Mouse (Mus musculus) c-Kit-positive CD71-positive TER-119-negative erythroid progenitor cells, embryonic 14.5 days (primary cell): ENCODE measurements around the gene Tnfrsf13c.

ENCODE experiments used
- DNase-seq: peaks from one replicate; pipeline ENCODE4 v3.0.0-alpha.2; 2013; ENCODE audit warnings: low read depth

Tnfrsf13c gene

DNA sequence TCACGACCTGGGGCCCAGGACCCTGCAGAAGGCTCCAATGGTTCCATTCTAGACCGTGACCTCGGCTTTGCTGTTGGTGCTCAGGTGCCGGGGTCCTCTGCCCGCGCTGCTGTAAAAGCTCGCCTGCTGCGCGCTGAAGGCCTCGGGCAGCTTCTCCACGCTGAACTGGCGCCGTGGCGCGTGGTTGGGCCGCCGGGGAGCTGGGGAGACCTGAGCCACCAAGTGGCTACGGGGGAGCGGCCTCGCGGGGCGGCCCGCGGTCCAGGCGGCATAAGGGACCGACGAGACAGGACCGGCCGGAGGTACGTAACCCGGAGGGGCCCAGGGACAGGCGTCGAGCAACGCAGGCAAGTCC lies 17.1 kb downstream of the Tnfrsf13c start:
- DNase-seq = no peak

DNA sequence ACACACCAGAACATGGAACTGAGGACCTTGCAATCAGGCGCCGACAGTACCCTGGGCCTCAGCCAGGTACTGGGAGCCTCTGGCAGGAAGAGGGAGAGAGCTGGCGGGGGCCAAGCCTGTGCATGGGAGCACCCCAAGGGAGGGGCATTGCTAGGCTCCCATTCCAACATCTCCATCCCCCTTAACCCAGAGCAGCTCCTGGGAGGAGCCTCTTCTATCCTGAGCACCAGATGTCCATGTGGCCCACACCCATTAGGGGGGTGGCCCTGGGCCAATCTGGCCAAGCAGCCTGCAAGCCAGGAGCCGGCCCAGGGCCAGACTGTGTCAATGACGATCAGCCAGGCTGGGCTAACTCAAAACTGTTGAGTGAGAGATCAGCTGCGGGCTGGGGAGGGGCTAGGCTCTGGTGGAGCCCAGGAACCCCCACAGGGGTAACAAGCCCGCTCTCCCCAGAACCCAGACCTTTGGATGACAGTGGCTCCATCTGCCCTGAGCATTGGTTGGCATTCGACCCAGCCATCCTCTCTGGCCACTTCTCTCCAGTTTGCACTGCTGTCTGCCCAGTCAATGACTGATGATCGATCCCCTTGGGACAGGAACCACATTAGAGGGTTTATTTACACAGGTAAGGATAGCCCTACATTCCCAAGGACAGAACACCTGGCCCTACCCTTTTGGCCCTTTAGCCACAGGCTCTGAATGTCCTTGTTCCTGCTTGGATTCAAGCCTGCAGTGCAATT lies 17.6 kb downstream of the Tnfrsf13c start:
- DNase-seq = no peak

DNA sequence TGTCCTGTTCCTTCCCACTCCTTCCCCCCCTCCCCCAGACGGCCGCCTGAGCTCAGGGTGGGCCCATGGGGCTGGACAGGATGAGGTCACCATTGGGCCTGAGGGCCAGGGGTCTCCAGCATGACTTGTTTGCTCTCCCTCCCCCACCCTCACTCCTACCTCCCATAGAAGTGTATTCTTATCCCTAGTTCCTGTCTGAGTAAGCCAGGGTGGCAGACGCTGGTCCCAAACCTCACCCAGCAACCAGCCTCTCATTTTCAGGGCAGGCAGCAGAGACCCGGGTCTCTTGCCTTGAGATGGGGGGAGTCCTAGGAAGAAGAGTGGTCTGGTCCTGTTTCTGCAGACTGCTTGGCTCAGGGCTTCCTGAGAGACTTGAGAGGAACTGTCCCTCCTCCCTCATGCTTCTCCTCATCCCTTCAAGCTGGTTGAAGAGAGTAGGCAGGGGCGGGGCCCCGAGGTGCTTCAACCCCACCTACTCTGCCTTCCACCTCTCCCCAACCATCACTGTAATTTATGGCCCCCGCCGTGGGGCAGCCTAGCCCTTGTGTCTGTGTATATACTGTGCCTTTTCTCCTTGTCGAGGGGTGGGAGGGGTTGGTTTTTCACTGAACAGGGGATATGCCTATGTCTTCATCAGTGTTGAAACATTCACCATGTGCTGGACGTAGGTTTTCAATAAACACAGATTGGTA lies 19.3 kb downstream of the Tnfrsf13c start:
- no peak for DNase-seq

DNA sequence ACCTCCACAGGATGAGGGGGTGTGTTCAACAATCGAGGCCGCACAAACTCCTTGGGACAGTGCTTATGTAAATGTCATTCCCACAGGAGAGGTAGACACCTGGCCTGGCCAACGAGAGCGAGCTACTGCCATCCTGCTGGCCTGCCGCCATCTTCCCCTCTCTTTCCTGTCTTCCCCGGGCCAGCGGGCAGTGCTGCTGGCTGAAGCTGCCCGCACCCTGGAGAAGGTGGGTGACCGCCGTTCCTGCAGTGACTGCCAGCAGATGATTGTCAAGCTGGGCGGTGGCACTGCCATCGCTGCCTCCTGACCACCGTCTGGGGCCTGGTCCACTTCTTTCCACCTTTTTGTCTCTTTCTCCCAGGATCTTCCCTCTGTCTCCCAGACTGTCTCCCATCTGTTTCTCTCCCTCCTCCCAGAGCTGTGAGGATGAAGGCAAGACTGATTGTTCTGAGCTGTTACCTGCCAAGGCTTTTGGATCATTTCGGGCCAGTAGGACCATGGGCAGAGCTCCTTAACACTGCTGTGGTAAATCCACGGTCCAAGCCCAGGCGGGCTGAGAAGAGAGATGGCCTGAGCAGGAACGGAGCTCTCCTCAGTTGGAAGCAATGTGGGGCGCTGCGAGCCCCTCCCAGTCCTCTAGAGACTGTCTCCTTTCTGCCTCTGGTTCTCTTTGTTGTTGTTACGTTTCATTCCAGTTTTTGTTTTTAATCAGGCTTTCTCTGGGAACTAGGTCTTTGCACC lies 20.4 kb downstream of the Tnfrsf13c start:
- no peak for DNase-seq

DNA sequence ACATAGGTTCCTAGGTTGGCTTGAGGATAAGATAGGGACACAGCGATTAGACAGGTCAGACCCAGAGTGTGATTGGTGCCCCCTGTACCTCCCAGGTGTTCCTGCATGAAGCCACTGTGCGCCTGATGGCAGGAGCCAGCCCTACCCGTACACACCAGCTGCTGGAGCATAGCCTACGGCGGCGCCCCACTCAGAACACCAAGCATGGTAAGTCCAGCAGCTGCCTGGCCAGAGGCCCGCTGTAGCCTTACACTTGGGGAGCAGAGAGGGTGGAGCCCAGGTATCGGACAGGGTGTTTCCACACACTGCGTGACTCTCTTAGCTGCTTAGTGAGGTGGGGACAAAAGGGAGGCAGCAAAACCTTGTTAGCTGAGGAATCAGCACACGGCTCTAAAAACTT lies 21.1 kb downstream of the Tnfrsf13c start:
- DNase-seq = no peak

DNA sequence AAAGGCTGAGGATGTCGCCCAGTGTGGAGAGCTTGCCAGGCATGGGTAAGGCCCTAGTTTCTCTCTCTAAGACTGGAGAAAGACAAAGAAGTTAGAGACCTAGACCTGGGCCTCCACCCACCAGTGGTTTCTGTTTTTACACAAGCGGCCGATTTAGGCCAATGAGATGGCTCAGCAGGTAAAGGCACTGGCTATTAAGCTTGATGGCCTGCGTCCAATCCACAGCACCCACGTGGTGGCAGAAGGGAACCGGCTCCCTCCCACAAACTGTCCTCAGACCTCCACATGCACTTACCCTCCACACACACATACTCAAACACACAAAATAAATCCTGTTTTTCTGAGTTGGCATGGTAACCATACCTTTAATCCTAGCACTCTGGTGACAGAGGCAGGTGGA lies 22.1 kb downstream of the Tnfrsf13c start:
- DNase-seq = no peak

DNA sequence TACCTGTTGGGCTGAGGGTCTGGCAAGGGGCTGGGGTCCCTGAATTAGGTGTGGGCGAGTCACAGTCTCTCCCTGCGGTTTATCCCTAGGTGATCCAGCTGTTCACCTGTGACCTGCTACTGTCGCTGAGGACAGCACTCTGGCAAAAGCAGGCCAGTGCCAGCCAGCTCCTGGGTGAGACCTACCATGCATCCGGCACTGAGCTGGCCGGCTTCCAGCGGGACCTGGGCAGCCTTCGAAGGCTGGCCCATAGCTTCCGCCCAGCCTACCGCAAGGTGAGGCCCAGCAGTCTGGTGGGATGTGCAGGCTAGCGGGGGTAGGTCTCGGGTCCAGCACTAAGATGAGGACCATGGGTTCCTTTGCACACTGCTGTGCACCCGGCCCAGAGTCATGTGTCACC lies 24.6 kb downstream of the Tnfrsf13c start:
- no peak for DNase-seq

DNA sequence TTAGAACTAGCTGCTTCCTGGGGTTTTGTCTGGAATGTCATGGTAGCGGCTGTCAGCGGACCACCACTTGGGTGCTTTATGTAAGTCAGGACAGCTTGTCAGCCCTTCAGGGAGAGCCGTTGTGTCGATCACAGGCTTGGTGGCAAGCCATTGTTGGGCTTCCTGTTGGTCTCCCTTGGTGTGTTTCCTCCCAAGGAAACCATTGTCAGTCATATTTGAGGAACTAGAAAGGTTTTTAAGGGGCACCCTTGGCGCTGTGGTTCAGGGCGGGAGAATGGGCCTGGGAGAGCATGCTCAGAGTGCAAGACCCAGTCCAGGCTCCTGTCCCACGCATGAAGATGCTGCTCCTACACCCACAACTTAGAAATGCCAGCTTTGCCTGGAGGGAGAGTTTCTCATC lies 25.8 kb downstream of the Tnfrsf13c start:
- DNase-seq = no peak

DNA sequence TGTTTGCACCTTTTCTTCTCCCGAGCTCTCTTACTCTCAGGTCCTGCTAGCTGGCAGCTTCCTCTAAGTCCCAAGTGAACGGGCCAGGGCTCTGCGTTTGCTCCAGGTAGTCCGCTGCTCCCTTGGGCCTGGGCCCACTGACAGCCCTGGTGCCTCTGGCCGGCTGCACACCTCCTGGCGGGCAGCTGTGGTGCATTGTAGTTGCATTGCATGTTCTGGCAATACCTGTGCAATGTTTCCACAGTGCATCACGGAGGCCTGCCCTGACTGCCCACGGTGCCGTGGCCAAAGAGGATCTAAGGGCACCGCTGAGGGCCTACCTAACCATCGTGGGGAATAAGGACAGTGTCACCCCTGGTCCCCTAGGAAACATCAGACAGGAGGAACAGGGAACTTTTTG lies 26.2 kb downstream of the Tnfrsf13c start:
- DNase-seq = no peak

DNA sequence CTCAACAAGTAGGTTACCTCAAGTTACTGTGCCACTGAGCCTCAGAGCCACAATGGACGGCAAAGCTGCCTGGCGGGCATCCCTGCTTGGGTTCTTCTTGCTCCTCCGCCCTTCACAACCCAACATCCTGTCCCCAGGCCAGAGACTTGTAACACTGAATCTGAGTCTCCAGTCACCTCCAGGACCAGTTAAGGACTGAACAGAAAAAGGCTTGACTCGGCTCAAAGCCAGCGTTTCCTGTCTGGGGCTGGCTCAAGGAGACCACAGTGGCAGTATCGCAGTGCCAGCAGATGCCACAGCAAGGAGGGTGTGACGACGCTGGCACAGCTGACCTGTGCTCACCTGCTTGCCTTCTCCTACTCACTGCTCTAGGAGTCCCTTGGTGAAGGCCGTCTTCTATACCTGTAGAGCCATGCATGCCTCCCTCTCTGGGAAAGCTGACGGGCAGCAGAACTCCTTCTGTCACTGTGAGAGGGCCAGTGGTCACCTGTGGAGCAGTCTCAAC lies 26.9 kb downstream of the Tnfrsf13c start:
- no peak for DNase-seq

DNA sequence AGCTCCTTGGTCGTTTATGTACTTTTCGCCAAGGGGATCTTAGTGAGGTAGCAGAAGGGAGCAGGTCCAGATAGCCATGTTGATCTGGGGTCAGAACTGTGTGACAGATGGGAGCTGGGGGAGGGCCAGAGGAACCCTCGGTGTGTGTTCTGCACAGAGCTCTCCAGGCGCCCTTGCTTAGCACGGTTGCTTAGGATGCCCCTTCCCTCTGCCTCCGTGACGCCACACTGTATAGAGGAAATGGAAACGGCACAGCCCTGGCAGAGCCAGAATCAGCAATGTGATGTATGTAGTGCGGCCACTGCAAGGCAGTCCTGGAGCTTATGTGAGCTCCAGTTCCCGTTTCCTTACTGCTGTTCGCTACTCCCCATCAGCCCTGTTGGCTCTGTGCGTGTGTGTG lies 27.9 kb downstream of the Tnfrsf13c start:
- no peak for DNase-seq

DNA sequence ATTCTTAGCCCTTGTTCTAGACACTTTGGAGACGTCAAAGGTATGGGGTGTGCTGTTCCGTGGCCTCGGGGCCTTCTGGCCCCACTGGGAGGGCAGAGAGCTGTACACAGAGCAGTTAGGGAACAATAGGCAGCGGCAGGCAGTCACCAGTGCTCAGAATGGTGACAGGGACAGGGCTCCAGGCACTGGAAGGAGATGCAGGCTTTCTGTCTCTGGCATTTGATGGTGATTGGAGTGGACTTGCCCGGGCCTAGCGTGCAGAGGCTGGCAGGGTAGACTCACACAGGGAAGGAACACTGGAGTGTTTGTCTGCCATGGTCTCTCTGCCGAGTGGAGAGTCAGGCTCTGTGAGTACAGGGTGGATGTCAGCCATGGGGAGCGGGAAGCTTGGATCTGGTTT lies 31.6 kb downstream of the Tnfrsf13c start:
- no peak for DNase-seq

DNA sequence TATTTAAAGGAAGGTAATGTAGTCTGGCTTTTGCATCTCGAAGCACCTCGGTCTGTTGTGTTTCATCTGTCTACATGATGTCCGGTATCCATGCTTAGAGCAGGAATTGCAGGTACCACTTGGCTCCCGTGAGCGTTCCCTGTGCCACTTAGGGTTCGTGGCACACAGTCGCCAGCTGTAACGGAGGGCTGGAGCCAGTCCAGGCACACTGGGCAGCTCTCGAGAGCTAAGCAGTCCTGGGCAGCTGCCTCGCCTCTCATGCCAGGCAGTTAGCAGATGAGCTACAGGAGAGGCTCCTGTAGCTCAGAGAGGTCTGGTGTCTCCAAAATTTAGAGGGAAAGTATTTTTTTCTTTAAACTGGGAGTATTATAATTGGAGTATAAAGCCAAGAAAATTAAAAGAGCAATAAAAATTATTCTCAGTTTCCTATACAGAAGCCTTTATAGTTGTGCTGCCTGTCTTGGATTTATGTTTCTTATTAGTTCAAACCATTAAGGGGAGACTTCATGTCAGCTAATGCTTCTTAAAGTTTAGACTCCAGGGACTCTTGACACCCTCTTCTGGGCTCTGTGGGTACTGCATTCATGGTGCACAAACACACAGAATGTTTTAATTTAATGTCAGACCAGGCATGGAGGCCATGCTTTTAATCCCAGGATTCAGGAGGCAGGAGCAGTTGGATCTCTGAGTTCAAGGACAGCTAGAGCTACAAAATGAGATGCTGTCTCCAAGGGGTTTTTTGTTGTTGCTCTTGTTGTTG lies 35.5 kb downstream of the Tnfrsf13c start:
- DNase-seq = peak; percentile 71

DNA sequence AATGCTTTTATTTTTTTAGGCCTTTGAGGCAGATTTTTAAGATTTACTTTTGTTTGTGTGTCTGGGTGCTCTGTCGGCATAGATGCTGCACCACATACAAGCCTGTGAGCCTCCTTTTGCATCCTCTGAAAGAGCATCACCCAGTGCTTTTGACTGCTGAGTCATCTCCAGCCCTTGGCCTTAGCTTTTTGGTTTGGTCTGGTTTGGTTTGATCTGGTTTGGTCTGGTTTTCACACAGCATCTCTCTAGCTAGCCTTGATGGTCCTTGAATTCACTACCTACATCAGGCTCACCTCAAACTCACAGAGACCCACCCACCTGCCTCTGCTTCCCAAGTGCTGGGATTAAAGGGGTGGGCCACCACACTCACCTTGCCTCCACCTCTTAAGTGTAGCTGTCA lies 36.2 kb downstream of the Tnfrsf13c start:
- no peak for DNase-seq

DNA sequence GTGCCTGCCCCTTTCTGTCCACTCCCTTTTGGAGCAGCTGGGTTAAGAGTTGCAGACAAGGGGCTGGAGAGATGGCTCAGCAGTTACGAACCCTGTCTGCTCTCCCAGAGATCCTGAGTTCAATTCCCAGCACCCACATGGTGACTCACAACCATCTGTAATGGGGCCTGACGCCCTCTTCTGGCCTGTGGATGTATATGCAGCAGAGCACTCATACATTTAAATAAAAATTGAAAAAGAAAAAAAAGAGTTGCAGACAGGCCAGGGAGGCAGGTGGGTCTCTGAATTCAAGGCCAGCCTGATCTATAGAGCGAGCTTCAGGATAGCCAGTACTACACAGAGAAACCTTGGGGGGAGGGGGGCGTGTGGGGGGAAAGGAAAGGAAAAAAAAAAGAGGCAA lies 36.8 kb downstream of the Tnfrsf13c start:
- DNase-seq = no peak

DNA sequence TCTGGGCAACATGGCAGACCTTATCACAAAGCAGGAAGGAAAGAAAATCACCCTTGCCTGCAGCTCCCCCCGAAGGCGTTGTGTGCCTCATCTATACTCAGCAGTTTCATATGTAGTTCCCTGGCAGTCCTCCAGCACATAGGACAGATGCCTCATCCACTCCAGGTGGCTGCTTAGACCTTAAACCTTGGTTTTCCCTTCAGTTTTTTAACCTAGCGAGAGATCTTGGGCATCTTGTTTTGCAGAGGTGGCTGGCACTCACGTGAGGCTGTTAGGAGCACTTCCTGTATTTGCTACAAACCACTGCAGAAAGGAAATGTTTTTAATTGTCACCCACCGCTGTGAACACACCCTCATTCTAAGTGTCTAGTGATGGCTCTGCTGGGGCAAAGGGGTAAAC lies 37.2 kb downstream of the Tnfrsf13c start:
- DNase-seq = peak; percentile 49

DNA sequence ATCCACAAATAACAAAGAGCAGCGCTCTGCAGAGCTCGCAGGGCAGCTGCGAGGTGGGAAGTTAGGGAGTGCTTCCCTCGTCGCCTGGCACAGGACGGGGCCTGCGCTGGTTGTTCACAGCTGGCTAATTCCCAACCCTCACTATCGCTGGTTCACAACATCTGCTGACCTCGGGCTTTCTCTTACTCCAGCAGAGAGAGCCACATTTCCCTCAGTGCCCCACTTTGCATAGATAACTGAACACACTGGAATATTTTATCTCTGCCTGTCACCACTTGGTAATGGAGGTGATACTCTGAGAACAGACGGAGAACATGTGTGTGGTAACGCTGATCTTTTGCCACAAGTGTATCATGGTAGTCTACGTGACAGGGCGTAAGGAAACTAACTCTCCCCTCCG lies 38.0 kb downstream of the Tnfrsf13c start:
- DNase-seq = peak; percentile 72

DNA sequence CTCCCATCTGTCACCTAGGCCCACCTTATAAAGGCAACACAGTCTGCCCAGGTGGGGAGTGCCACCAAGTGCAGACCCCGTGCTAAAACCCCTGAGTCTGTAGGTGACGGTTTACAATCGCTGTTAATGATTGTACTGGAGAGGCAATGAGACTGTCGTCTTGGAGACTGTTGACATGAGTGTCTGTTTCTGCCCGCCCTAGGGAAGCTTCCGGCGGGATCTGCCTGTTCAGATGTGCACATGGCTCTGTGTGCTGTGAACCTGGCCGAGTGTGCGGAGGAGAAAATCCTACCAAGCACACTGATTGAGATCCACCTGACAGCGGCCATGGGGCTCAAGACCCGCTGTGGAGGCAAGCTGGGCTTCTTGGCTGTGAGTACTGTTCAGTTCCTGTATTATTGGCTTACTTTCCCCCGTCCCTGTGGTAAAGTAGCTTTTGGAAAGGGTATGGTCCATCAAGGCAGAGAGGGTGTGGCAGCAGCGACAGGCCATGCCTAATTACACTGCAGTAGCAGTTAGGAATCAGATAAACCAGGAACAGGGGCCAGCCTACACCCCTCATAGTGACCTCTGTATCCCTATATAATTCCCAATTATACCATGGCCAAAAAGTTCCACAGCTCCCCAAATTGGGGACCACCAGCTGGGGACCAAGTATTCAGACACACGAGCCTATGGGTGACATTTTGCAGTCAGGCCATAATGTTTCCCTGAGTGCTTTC lies 38.9 kb downstream of the Tnfrsf13c start:
- no peak for DNase-seq

DNA sequence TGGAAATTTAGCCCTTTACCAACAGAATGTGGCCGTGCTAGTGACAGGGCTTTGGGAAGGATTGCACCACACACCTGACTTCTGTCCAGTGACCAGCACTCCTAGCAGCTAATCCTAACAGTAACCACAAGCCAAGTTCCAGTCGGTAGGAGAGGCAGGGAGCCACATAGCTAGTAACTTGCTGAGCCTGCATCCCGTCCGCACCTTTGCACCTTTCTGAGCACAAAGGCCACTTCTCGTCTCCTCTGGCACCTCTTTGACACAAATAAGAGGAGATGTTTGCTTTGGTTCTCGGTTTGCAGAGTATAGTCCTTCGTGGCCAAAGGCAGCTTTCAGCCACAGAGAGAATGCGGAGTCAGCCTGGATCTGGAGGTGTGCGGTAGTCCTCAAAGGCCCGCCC lies 39.5 kb downstream of the Tnfrsf13c start:
- DNase-seq = no peak

DNA sequence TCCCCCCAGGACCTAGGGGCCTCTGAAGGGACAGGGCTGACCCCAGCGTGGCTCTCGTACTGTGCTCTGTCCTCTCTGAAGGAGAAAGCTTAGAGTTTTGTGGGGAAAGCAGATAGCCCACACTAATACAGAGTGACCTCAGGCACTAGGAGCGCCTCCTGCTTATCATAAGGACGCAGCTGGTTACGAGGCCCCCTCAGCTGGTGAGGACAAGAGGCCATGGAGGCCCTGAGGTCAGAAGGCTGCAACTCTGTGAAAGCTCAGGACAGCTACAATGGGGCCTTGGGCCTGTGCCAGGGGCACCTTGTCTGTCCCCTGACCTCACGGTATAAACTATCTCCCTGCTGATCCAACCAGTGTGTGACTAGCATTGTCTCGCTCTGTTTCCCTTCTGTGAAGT lies 40.0 kb downstream of the Tnfrsf13c start:
- peak; percentile 67 for DNase-seq

DNA sequence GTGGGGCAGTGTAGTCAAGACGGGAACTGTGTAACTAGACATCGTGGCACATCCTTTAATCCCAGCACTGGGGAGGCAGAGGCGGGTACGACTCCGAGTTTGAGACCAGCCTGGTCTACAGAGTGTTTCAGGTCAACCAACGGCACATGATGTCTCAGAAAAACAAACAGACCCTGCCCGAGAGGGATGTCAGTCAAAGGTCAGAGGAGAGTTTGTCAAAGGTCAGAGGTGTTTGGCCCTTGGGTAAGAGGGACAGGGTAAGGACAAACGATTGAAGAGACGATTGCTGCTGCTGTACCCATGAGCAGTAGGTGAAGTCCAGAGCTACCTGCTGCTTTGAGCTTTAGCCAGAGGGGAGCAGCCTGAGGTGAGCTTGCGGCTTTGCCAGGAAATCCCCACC lies 40.6 kb downstream of the Tnfrsf13c start:
- no peak for DNase-seq

DNA sequence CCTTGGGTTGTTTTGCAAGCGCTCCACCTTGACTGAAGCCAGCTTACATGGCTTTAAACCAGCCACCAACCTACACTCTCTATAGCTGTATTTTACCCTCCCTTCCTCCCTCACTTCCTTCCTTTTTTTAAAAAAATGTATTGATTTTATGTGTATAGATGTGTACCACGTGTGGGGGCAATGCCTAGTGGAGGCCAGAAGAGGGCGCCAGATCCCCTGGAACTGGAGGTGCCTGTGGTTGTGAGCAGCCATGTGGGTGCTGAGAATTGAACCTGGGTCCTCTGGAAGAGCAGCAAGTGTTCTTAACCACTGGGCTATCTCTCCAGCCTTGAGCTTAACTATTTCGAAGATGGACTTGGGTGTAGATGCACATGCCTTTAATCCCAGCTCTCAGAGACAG lies 41.9 kb downstream of the Tnfrsf13c start:
- DNase-seq = no peak
